Mouse (Mus musculus): Measurements from ENCODE around the gene Olfr288. TPM values are rescaled to one million over a fixed set of nuclear protein-coding genes. Genes with fewer than 3 reads are reported as not detected.

Olfr288 gene
- total RNA-seq, 2 experiments from 2014 or later = not detected

DNA sequence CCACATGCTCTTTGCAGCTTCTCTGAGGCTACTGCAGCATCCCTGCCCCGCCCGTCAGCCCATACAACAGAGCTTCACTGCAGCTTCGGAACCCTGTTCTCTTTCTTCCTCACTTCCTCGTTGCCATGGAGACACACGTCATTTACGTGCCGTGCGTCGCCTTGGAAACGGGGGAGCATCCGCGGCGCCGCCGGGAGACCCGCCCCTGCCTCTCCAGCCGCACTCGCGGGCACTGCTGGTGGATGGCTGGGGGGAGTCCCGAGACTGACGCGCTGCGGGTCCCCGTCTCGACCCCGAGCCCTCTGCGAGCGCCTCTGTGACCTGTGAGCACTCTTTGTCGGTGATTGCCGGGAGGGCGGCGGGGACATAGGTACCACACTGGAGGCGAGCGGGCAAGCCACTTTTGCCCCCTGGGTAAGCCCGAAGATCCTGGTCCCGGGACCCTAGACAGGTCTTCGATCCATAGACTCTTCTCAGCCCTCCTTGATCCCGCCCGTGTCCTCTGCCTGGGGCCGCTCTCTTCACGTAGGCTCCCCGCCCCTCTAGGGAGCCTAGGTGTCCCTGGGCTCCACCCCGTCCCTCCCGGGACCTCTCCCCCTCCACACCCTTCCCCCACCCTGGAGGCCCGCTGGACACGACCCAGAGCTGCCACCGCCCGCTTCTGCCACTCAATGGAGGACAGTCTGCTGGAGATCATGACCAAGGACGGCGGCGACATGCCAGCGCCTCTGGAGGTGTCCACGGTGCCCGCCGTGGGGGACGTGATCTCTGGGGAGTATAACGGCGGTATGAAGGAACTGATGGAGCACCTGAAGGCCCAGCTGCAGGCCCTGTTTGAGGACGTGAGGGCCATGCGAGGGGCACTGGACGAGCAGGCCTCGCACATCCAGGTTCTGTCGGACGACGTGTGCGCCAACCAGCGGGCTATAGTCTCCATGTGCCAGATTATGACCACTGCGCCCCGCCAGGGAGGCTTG lies 27.4 kb downstream of the Olfr288 start:
- ATAC-seq (replicated peaks; ENCODE audit: low FRiP score, poor library complexity, severe bottlenecking) = no peak

DNA sequence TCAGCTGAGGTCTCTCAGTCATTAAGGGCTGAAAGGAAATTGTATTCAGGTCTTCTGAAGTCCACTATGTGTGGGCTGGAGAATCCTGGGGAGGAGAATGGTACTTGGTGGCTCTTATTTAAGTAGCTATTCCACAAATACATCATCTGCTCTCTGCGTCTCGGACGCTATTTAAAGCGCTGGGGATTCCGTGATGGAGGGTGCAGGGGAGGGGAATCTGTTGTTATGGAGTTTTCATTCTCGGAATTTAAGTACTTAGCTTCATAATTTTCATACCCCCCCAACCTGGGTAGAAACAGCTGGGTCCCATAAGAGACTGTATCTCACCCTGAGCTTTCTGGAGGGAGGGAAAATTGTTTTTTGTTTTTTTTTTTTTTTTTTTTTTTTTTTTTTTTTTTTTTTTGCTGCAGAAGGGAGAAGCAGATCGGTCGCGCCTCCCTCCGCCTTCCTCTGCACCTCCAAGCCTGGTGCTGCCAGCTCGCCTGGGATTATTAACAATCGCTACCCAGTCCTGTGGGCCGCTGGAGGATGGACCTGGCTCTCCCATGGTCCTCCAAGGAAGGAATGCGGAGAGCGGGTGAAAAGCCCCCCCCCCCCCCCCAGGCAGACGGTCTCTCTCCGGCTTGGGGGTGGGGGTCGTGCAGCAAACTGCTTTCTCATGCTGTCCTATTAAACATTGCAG lies 28.2 kb downstream of the Olfr288 start, which contains the start of gene Ccdc184:
Gene Ccdc184 (plus strand): TSS at position 196 of the 682 bp plus-strand sequence.
- no peak for ATAC-seq (replicated peaks; ENCODE audit: low FRiP score, poor library complexity, severe bottlenecking)

DNA sequence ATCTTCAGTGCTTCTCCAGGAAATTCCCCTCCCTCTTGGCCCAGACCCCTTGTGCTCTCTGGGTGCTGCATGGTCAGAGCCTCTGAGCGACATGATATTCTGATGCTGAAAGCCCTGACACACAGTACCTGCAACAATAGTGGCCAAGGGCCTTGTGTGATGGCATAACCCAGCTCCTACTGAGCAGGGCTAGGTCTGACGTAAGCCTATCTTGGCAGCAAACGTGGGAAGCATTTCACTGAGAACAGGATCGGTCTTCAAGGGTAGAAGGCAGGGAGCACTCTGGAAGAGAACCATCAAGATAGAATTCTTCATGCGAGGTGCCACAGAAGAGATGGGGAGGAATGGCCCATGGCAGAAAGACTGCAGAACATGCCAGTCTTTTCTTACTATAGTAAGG lies 29.8 kb downstream of the Olfr288 start, which contains the start of gene Asb8:
Gene Asb8 (minus strand): TSS at position 101 of the 400 bp plus-strand sequence.
- ATAC-seq (replicated peaks; ENCODE audit: low FRiP score, poor library complexity, severe bottlenecking) = no peak

DNA sequence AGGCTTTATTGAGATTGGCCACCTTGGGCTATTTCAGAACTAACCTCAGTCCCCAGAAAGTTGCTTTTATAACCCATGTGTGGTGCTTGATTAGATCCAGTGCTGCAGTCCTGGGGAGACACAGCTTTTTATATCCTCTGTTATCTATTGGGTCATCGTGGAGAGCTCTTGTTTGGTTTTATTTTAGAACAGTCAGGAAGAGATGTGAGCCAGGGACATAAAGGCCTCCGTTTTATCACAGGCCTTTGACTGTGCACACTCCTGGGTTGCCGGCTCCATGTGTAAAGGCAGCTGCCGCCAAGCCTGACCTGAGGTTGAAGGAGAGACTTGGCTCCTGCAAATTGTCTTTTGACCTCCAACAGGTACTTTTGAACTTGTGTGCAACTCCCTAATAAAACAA lies 32.8 kb downstream of the Olfr288 start:
- ATAC-seq (replicated peaks; ENCODE audit: low FRiP score, poor library complexity, severe bottlenecking) = no peak

DNA sequence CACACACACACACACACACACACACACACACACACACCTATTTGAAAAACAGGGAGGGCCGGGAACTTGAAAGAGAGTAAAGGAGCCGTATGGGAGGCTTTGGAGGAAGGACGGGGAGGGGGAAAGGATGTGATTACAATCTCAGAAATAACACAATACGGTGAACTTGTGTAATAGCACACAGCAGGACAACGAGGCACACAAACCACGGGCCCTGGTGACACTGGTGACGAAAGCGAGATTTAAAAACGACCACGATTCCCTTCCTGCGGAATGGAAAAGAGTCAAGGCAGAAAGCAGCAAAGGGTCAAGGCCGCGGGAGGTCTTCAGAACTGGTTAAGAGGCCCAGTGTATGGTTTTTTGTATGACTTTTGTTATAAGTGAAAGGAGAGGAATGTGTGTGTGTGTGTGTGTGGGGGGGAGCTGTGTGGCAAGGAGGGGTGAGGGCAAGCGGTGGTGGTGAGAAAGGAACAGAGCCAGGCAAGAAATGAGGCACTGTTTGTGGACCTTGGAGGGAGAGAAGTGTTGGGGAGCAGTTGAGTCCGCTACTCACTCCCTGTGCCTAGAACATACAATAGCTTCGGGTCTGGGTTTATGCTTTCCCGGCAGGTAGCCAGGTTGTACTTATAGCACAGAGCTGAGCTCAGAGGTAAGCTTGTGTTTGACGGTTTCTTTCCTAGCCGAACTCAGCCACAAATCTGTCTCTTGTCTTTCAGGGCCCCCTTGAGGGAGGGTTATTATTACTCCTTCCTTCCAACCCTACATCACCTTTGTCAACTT lies 34.1 kb downstream of the Olfr288 start:
- no peak for ATAC-seq (replicated peaks; ENCODE audit: low FRiP score, poor library complexity, severe bottlenecking)

DNA sequence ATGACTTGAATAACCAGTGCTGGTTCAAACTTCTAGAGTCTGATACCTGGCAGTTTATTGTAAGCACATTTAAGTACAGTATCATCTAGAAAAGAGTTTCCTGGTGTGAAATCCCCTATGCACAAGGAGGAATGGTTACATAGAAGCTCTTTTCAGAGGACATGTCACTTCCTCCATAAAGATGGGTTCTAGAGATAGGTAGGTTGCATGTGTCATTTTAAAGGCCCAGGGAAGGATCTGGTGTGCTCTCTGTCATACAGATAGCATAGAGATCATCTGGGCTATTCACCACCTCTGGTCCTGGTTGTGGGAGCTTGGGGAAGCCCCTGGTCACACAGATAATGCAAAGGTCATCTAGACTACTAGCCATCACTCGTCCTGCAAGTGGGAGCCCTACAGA lies 38.1 kb downstream of the Olfr288 start:
- no peak for ATAC-seq (replicated peaks; ENCODE audit: low FRiP score, poor library complexity, severe bottlenecking)

DNA sequence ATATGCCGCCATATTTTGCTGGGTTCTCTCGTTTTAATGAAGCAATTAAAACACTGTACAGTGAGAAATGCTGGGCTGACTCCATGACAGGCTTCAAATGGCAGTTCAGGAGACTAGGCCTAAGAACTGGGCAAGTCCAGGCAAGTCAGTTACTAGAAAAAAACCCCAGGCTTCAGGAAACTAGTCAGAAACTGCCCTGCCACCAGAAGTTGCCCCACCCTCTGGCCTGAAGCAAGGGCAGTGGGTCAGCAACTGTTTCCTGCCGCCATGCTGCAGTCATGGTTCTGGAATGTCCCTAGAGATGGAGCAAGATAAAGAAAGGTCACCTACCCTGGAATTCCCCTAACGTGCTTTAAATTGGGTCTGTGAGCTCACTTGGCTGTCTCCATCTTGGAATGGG lies 39.4 kb downstream of the Olfr288 start:
- no peak for ATAC-seq (replicated peaks; ENCODE audit: low FRiP score, poor library complexity, severe bottlenecking)

DNA sequence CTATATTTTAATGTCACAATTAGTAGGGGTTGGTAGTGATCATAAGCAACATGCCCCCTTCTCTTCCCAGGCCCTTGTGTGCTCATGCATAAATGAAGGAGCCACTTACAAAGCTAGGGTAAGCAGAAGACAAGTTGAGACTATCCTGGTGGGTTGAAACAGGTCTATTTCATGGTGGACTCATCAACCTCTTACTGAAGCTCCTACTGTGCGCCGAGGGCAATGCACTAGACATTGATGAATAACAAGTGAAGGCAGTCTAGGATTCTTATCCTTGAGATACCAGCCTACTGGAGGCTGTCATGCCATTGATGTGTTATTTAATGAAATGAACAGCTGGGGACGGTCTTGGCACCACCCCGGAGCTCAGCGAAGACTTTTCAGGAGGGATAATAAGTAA lies 40.1 kb downstream of the Olfr288 start:
- no peak for ATAC-seq (replicated peaks; ENCODE audit: low FRiP score, poor library complexity, severe bottlenecking)

DNA sequence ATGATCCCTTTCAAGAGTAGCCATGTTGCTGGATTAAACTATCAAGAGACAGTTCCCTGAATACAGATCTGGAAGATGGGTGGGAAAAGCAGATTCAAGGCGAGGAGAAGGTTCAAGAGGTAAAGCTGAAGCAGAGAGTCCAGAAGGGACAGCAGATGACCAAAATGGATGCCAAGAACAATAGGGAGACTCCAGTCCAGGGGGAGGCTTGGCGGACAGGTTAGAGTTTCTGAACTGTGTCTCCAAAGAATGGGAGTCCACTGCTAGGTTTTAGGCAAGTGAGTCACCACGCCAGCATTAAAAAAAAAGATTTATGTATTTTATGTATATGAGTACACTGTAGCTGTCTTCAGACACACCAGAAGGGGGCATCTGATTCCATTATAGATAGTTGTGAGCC lies 40.7 kb downstream of the Olfr288 start:
- ATAC-seq (replicated peaks; ENCODE audit: low FRiP score, poor library complexity, severe bottlenecking) = no peak

DNA sequence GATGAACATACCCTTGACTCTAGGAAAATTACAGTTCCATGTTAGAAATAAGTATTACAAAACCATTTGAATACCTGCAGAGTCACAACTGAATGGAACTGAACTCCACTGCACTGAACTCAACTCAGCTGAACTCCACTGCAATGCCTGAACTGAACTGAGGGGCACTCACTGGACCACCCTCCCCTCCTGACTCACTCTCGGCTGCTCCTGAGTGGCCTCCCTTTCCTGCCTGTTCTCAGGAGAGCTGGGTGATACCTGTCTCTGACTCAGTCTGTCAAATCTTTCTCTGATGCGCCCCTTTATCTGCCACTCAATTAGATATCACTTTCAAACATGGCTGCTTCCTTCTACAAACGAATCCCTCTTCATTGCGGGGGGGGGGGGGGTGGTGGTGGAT lies 41.2 kb downstream of the Olfr288 start:
- no peak for ATAC-seq (replicated peaks; ENCODE audit: low FRiP score, poor library complexity, severe bottlenecking)

DNA sequence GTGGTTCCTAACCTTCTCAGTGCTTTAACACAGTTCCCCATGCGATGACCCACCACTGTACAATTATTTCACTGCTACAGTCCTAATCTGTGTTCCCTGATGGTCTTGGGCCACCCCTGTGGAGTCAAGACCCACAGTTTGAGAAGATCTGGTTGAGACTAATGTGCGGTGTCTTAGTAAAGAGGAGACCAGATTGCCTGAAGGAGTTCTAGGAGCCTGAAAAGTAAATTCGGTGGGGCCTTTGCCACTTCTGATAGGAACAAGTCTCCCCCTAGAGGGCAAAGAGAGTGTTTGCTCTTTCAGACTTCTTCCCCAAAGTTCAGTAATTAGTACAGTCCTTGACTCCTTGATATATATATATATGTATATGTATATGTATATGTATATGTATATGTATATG lies 41.7 kb downstream of the Olfr288 start:
- peak; percentile 71; the same call in 1 of the 2 replicates for ATAC-seq (replicated peaks; ENCODE audit: low FRiP score, poor library complexity, severe bottlenecking)

DNA sequence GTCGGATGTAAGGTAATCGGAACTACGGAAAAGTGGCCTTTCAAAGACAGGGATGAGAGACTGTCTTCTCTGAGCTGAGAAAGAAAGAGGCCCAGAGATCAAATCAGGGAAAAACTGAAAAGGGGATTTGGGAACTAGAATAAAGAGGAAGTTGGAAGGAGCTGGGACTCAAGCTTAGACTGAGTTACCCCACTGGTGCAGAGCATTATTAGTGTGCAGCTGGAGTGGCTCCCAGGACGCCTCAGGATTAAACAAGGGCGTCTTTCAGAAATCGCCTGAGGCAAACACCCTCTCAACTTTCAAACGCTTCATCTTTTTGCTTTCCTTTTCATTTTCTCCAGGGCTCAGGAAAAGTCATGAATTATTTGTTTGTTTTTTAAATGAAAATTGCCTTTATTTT lies 42.4 kb downstream of the Olfr288 start:
- ATAC-seq (replicated peaks; ENCODE audit: low FRiP score, poor library complexity, severe bottlenecking) = no peak

DNA sequence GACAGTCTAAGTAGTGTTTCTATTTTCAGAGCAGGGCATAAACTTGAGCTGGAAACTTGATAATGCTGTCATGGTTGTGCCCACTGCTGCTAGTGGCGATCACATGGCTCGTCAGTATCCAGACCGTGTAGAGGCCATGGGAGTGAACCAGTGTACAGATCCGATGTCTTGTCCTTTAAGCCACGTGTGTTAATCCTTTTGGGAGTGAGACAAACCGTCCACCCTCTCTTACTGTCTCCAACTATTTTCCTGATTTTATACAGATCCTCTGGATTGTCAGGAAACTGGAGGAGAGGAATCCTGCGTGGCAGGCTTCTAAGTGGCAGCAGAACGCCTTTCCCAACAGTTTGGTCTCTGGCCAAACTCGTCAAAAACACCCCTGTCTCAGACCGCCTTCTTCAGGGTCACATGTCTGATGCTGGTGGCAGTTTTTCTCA lies 46.2 kb downstream of the Olfr288 start:
- no peak for ATAC-seq (replicated peaks; ENCODE audit: low FRiP score, poor library complexity, severe bottlenecking)

DNA sequence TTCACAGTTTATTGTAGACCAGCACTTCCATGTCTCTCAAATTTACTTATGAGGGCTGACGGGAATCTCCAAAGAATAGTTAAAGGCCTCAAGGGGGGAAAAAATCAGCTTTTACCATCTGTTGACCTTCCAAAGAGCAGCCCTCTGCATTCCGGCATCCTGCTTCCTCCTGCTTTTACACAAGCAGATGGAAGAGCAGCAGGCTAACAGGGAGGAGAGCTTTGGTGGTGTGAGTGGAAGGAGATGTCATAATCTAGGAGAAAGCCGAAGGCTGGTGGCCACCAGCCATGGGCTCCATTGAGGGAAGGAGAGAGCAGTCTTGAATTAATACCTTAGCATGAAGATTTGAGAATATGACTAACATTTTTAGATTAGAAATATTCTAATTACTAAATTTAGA lies 47.0 kb downstream of the Olfr288 start:
- ATAC-seq (replicated peaks; ENCODE audit: low FRiP score, poor library complexity, severe bottlenecking) = no peak

DNA sequence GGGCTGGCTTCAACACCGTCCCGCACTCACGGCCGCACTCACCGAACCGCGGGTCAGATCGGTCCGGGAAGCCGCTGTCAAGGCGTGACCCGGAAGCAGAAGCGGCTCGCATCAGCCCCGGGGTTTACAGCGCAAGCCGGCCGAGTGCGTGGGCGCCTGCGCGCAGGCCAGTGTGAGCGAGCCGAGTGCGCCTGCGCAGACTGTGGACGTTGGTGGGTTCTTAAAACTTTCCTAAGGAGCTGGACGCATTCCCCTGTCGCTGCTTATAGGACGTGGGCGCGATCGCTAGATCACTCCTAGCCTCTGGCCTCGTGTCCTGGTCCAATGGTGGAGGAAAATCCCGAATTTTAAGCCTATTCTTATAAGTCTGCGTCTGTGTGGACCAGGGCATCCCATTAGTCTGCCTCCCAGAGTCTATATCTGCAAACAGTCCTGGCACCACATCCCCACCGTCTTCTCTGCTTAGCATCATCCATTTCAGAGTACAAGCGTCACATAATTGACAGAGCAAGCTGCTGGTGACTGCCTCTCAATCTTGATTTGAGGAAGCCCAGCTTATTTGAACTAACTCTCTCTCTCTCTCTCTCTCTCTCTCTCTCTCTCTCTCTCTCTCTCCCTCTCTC lies 49.7 kb downstream of the Olfr288 start:
- ATAC-seq (replicated peaks; ENCODE audit: low FRiP score, poor library complexity, severe bottlenecking) = peak; percentile 99

DNA sequence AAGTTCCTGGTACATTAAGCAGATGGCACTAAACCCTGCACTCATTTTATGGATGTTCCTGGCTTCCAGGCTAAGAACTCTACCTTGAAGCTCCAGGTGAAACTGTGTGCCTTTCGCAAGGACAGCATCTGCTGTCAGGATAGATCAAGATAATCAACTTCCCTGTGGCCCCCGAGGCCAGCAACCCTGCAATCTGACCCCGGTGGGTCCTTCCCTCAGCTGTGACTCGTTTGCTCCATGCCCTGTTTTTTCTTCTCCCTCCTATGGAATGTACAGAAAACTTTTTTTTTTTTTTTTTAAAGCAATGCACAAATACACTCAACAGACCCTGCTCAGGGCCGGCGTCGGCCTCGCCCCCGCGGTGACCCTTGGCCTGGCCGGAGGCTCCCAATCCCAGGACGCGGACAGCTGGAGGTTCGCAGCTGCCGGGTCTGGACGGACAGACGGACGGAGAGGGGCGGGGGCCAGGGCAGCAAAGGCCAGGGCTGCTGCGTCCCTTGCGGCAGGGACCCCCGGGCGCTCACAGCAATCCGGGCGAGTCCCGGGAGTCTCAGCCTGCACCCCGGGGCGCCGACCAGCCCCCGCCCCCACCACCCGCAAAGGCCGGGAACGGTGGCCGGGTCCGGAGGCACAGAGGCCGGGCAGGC lies 50.4 kb downstream of the Olfr288 start:
- no peak; the same call in 1 of the 2 replicates for ATAC-seq (replicated peaks; ENCODE audit: low FRiP score, poor library complexity, severe bottlenecking)

DNA sequence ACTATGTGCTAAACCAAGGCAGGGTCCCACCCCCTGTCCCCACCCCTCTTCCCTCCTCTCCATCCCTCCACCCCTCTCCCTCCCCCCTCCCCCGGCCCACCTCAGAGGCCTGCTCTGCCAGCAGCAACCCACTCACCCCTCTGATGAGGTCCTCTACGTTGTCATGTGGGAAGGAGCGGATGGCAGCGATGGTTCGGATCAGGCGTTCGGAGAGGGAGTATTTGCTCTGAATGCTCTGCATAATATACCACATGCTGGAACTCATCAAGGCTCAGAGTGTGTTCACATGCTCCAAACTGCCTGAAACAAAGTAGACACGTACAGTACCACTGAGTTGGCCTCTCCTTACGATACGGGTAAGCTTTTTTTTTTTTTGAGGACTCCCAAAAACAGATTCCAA lies 52.8 kb downstream of the Olfr288 start:
- ATAC-seq (replicated peaks; ENCODE audit: low FRiP score, poor library complexity, severe bottlenecking) = no peak

DNA sequence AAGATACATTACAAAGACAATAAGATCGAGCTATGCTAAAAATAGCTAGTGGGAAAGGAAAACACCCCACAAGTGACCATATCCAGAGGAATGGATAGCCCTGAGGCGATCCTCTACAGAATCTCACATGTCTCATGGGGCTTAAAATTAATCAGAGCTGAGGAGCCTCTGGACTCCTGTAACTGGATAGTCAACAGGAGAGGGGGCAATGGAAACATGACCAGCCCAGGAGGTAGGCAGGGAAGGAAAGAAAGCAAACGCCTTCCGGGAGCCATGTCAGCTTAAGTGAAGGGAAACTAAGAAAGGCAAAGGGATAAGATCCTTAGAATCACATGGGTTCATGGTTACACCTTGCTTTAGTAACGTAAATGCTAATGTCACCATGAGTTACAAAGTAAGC lies 54.5 kb downstream of the Olfr288 start:
- ATAC-seq (replicated peaks; ENCODE audit: low FRiP score, poor library complexity, severe bottlenecking) = no peak

DNA sequence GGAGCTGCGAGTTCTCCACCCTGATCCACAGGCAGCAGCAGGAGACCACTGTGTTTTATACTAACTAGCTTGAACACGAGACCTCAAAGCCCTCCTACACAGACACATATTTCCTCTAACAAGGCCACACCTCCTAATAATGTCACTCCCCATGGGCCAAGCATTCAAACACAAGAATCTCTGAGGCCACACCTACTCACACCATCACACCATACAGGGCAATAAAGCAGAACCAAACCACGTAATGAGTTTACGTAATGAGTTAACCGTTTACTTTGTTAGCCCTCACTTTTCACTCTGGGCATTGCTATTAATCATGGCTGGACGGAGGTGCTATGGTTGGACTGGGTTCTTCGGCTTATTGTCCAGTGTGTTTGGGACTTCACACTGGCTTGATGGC lies 55.6 kb downstream of the Olfr288 start:
- ATAC-seq (replicated peaks; ENCODE audit: low FRiP score, poor library complexity, severe bottlenecking) = no peak
